Mouse (Mus musculus) forebrain, embryonic 16.5 days (tissue): ENCODE results near the gene Nthl1. TPM values are rescaled to one million over a fixed set of nuclear protein-coding genes. Genes with fewer than 3 reads are reported as not detected.

ENCODE experiments used
- ATAC-seq: fragments of 200-750 bp; cut with Nextera tagmentation; 2 replicates; pipeline ENCODE4 v1.8.0; 2017; ENCODE audit warnings: mild to moderate bottlenecking, moderate library complexity
- H3K27ac ChIP-seq: fragments of 300-500 bp; sonication (generic); 2 replicates; pipeline ENCODE4 v1.5.1; 2014; ENCODE audit warnings: low read length, control low read depth
- H3K27me3 ChIP-seq: fragments of 300-500 bp; sonication (generic); replicated peaks from 2 replicates; pipeline ENCODE4 v1.6.1; 2014; ENCODE audit warnings: low read length; ENCODE audit not compliant: control insufficient read depth, insufficient read depth
- H3K36me3 ChIP-seq: fragments of 300-500 bp; sonication (generic); 2 replicates; pipeline ENCODE4 v1.6.1; 2014; ENCODE audit not compliant: control insufficient read depth, insufficient read depth
- H3K4me1 ChIP-seq: fragments of 300-500 bp; sonication (generic); replicated peaks from 2 replicates; pipeline ENCODE4 v1.6.1; 2014; ENCODE audit warnings: low read length; ENCODE audit not compliant: control insufficient read depth, insufficient read depth
- H3K4me2 ChIP-seq: fragments of 300-500 bp; sonication (generic); 2 replicates; pipeline ENCODE4 v1.6.1; 2014; ENCODE audit warnings: mild to moderate bottlenecking, low read length, control low read depth
- H3K4me3 ChIP-seq: fragments of 300-500 bp; sonication (generic); replicated peaks from 2 replicates; pipeline ENCODE4 v1.5.1; 2014; ENCODE audit warnings: mild to moderate bottlenecking, low read length, control low read depth
- H3K9ac ChIP-seq: fragments of 300-500 bp; sonication (generic); replicated peaks from 2 replicates; pipeline ENCODE4 v1.6.1; 2014; ENCODE audit warnings: low read depth, low read length, control low read depth
- H3K9me3 ChIP-seq: fragments of 300-500 bp; sonication (generic); 2 replicates; pipeline ENCODE4 v1.6.1; 2016; ENCODE audit warnings: low read length; ENCODE audit not compliant: control insufficient read depth
- WGBS: fragments of 180-500 bp; shearing (Covaris S2); extraction: QIAGEN DNeasy Blood & Tissue Kit; methylation state at CpG from one replicate; pipeline ENCODE4 v1.1.7; 2014; 5-methylcytosine and 5-hydroxymethylcytosine counted together
- polyA plus RNA-seq: library from polyadenylated mRNA; unstranded; fragments of >200 nt; fragmentation: Nextera tagmentation; extraction: Ambion mirVana; gene quantifications from 2 replicates; pipeline ENCODE4 v1.2.1, GENCODE M21; 2015

The Nthl1 gene
- polyA plus RNA-seq, 1 experiment from 2014 or later = 14.4 TPM

DNA sequence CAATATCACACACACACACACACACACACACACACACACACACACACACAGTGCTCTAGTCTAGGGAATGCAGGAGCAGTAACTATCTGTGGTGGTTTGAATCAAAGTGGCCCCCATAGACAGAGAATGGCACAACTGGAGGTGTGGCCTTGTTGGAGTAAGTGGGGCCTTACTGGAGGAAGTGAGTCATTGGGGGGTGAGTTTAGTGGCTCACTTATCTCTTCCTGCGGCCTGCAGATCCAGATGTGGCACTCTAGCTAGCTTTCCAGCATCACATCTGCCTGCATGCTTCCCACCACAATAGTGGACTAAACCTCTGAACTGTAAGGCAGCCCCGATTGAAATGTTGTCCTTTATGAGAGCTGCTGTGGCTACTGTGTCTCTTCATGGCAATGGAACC is 21.8 kb upstream of the Nthl1 start:
- no peak overlapping the region for H3K4me2 ChIP-seq
- H3K4me1 ChIP-seq = no peaks in the 10 kb centered on the region
- H3K27ac ChIP-seq = no peak overlapping the region
- peaks cover 18% of the 10 kb centered on the region for H3K36me3 ChIP-seq
- H3K9ac ChIP-seq = no peak overlapping the region
- H3K27me3 ChIP-seq = no peaks in the 10 kb centered on the region
- WGBS = 98% methylated on average over 2 of the region's 2 CpGs
- no peak overlapping the region for H3K4me3 ChIP-seq
- ATAC-seq = no peak
- H3K9me3 ChIP-seq = no peaks in the 10 kb centered on the region

- Histone ChIP-seq H3K4me3 (no peak overlapping the region), H3K9me3 (no peaks in the 10 kb centered on the region), H3K4me1 (no peaks in the 10 kb centered on the region), H3K27ac (no peak overlapping the region), H3K9ac (no peak overlapping the region), H3K27me3 (no peaks in the 10 kb centered on the region), H3K36me3 (peaks cover 45% of the 10 kb centered on the region), H3K4me2 (no peak overlapping the region)
- no peak for ATAC-seq
- 89% methylated on average over 14 of the region's 14 CpGs for WGBS
These were observed 14.8 kb upstream of the Nthl1 start for GRCm38 (mm10) chr17:24617561-24618194.

- no peak overlapping the region for H3K4me3 ChIP-seq
- H3K36me3 ChIP-seq = peaks cover 43% of the 10 kb centered on the region
- H3K27me3 ChIP-seq = no peaks in the 10 kb centered on the region
- no peaks in the 10 kb centered on the region for H3K4me1 ChIP-seq
- no peak overlapping the region for H3K9ac ChIP-seq
- H3K27ac ChIP-seq = no peak overlapping the region
- 93% methylated on average over 8 of the region's 8 CpGs for WGBS
- no peak for ATAC-seq
- no peak overlapping the region for H3K4me2 ChIP-seq
- no peaks in the 10 kb centered on the region for H3K9me3 ChIP-seq
These were observed 7.0 kb upstream of the Nthl1 start for GRCm38 (mm10) chr17:24625472-24625871.

- Histone ChIP-seq H3K27me3 (no peaks in the 10 kb centered on the region), H3K9ac (no peak overlapping the region), H3K36me3 (peaks cover 15% of the 10 kb centered on the region), H3K4me2 (no peak overlapping the region), H3K4me3 (no peak overlapping the region), H3K27ac (no peak overlapping the region), H3K9me3 (no peaks in the 10 kb centered on the region), H3K4me1 (peaks cover 12% of the 10 kb centered on the region)
- 52% methylated on average over 5 of the region's 5 CpGs for WGBS
- no peak for ATAC-seq
These were observed 3.8 kb upstream of the Nthl1 start for GRCm38 (mm10) chr17:24628646-24629045.

- Histone ChIP-seq H3K9ac (no peak overlapping the region), H3K27ac (no peak overlapping the region), H3K4me2 (no peak overlapping the region), H3K36me3 (peaks cover 14% of the 10 kb centered on the region), H3K9me3 (no peaks in the 10 kb centered on the region), H3K4me1 (peaks cover 12% of the 10 kb centered on the region), H3K4me3 (no peak overlapping the region), H3K27me3 (no peaks in the 10 kb centered on the region)
- WGBS = 88% methylated on average over 14 of the region's 14 CpGs
- ATAC-seq = no peak
These were observed 2.4 kb upstream of the Nthl1 start for GRCm38 (mm10) chr17:24630072-24630471.

DNA sequence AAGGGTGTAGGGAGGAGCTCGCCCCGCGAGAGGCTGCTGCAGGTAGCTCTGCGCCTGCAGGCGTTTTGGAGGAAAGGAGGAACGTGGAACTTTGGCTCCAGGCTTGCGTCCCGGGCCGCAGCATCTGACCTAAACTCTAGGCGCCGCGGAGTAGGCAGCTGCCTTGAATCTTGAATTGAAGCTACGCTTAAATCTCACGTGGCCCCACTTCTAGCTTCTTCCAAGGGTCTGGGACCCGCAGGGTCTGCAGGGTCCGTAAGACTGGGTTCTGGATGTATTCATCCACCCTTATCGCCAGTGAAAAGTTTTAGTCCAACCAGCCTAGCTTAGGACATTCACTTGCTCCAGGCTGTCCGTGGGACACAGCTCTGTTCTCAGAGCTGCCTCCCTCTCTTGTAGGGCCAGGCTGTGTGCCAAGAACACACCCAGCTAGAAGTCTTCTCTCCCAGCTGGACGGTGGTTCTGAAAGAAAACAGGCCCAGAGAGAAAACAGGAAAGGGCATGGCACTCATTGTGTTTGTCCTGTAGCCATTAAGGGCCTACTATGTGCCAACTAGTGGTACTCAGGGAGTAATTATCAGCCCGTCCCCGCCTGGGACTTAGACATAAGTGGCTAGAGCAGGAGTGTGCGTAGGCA is 451 bp downstream of the Nthl1 start:
- WGBS = 9% methylated on average over 22 of the region's 22 CpGs
- peak; percentile 21; the same call in 1 of the 2 replicates for ATAC-seq
- Histone ChIP-seq H3K27ac (peak overlapping the region; percentile 52), H3K4me3 (peak overlapping the region; percentile 68), H3K9ac (peak overlapping the region; percentile 68), H3K4me2 (peak overlapping the region; percentile 81), H3K36me3 (peaks cover 6% of the 10 kb centered on the region), H3K4me1 (peaks cover 12% of the 10 kb centered on the region), H3K9me3 (no peaks in the 10 kb centered on the region), H3K27me3 (no peaks in the 10 kb centered on the region)

DNA sequence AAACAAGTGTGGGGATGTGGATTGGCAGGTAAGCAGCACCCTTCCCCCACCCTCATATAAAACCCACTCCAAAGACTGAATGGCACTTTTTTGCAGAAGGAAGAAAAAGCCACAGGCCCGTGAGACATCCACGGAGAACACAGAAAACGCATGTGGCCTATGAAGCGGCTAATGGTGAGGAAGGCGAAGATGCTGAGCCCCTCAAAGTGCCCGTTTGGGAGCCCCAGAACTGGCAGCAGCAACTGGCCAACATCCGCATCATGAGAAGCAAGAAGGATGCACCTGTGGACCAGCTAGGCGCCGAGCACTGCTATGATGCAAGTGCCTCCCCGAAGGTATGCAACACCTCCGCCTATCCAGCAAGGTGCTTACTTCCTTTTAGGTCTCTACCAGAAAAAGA is 1.4 kb downstream of the Nthl1 start:
- ATAC-seq = no peak
- H3K9me3 ChIP-seq = no peaks in the 10 kb centered on the region
- H3K9ac ChIP-seq = no peak overlapping the region
- peaks cover 6% of the 10 kb centered on the region; the same call in 1 of the 2 replicates for H3K36me3 ChIP-seq
- no peak overlapping the region for H3K4me3 ChIP-seq
- H3K27ac ChIP-seq = no peak overlapping the region
- 92% methylated on average over 11 of the region's 11 CpGs for WGBS
- peaks cover 12% of the 10 kb centered on the region for H3K4me1 ChIP-seq
- no peak overlapping the region for H3K4me2 ChIP-seq
- no peaks in the 10 kb centered on the region for H3K27me3 ChIP-seq

DNA sequence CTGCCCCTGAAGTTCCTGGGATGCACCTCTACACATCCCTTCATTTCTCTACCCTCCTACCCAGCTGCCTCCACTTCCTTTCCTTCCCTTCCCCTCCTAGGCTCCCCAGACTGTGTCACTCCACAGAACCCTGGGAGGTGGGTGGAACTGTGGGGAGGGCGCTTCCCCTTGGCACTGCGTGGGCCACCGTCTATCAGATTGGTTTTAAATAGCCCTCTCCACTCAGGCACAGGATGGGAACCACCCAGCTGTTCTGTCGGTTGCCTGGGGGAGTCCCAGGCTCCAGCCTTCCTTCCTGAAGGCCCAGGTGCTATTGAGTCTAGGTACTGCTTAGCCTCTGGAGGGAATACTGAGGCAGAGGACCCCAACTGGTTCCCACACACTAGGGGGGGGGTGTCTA is 2.5 kb downstream of the Nthl1 start:
- H3K27me3 ChIP-seq = no peaks in the 10 kb centered on the region
- peaks cover 2% of the 10 kb centered on the region; the same call in 1 of the 2 replicates for H3K36me3 ChIP-seq
- no peaks in the 10 kb centered on the region for H3K9me3 ChIP-seq
- H3K27ac ChIP-seq = no peak overlapping the region
- H3K4me1 ChIP-seq = peaks cover 12% of the 10 kb centered on the region
- H3K4me2 ChIP-seq = no peak overlapping the region
- no peak overlapping the region for H3K9ac ChIP-seq
- no peak overlapping the region for H3K4me3 ChIP-seq
- no peak for ATAC-seq
- WGBS = 88% methylated on average over 4 of the region's 4 CpGs

- H3K9ac ChIP-seq = no peak overlapping the region
- no peaks in the 10 kb centered on the region for H3K36me3 ChIP-seq
- H3K27ac ChIP-seq = no peak overlapping the region
- no peaks in the 10 kb centered on the region for H3K9me3 ChIP-seq
- no peak overlapping the region for H3K4me3 ChIP-seq
- H3K4me1 ChIP-seq = peaks cover 12% of the 10 kb centered on the region
- H3K4me2 ChIP-seq = no peak overlapping the region
- 92% methylated on average over 5 of the region's 5 CpGs for WGBS
- ATAC-seq = no peak
- H3K27me3 ChIP-seq = no peaks in the 10 kb centered on the region
These were observed 3.2 kb downstream of the Nthl1 start for GRCm38 (mm10) chr17:24635694-24636093.
